Mouse (Mus musculus): ENCODE measurements at regions not wholly inside any gene's neighbourhood (a gene's known extent, or its start where the extent isn't known, plus 50 kb on each side); places are given as distances from the start of the nearest gene placed in this dataset.
"Not testable (repeated sequence)": the region's sequence is repeated elsewhere in the genome, so short reads cannot be mapped to it uniquely, and the experiment has no call there.

DNA sequence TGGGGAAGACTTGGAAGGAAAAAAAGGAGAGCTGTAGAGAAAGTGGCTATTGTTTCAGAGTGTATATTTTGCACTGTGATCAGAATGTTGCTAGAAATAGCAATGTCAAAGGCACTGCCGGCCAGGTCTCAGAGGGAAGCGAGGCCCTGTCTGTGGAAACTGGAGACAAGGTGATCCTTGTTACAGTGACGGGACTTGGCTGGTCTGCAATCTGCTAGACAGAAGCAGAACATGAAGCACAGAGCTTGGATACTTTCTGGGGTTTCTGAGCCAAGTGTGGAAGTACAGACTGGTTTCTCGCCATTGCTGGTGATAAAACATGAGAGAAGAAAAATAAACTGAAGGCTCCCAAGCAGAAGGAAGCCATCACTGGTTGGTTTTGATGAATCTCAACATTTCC, 198.3 kb upstream of the Slc7a14 start:
- no peaks in the 10 kb centered on the region for H3K36me3 ChIP-seq (ENCODE audit: control insufficient read depth, insufficient read depth, low read length)
- H3K9ac ChIP-seq (ENCODE audit: low read depth, low read length) = no peak overlapping the region
- no peaks in the 10 kb centered on the region for H3K27me3 ChIP-seq (replicated peaks; ENCODE audit: control insufficient read depth, insufficient read depth, low read length)
- 82% methylated on average over 4 of the region's 4 CpGs for WGBS
- no peaks in the 10 kb centered on the region for H3K9me3 ChIP-seq (ENCODE audit: control insufficient read depth, low read length)
- H3K4me2 ChIP-seq (ENCODE audit: low read length) = no peak overlapping the region
- no peaks in the 10 kb centered on the region for H3K4me1 ChIP-seq (ENCODE audit: control insufficient read depth, insufficient read depth, low read depth, low read length)
- H3K4me3 ChIP-seq (ENCODE audit: low read length) = no peak overlapping the region
- ATAC-seq = no peak
- no peak overlapping the region for H3K27ac ChIP-seq (ENCODE audit: low read depth, low read length)

DNA sequence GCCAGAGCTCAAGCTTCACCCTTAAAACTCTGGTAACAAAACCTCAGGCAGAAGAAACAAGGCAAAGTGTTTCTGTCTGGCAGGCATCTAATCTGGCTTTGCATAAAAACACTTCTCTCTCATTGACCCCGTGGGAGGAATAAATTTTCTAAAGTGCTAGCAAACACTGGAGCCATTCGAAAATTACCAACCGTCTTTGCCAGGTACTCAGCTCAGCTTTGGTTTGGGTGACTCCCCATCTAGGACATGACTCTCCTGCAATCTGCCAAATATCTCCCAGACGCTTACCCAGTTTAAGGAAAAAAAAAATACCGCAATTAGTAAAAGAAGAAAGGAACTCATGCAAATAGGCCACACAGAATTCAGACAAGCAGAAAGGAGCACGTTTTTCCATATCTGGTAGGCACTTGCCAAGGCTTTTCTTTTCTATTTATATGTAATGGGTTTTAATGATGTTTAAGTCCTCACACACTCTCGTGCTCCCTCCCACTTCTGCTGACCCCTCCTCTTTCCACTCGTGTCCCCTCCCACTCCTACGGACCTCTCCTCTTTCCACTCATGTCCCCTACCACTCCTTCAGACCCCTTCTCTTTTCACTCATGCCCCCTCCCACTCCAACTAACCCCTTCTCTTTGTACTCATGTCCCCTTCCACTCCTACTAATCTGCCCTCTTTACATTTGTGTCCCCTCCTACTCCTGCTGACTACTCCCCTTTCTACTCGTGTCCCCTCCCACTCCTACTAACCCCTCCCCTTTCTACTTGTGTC, 189.2 kb upstream of the Slc7a14 start:
- Histone ChIP-seq H3K27me3 (replicated peaks; ENCODE audit: control insufficient read depth, insufficient read depth, low read length) (no peaks in the 10 kb centered on the region), H3K4me2 (ENCODE audit: low read length) (no peak overlapping the region), H3K36me3 (ENCODE audit: control insufficient read depth, insufficient read depth, low read length) (no peaks in the 10 kb centered on the region), H3K9me3 (ENCODE audit: control insufficient read depth, low read length) (no peaks in the 10 kb centered on the region), H3K4me1 (ENCODE audit: control insufficient read depth, insufficient read depth, low read depth, low read length) (no peaks in the 10 kb centered on the region), H3K27ac (ENCODE audit: low read depth, low read length) (no peak overlapping the region), H3K4me3 (ENCODE audit: low read length) (no peak overlapping the region), H3K9ac (ENCODE audit: low read depth, low read length) (no peak overlapping the region)
- WGBS = 75% methylated on average over 10 of the region's 10 CpGs
- no peak for ATAC-seq

DNA sequence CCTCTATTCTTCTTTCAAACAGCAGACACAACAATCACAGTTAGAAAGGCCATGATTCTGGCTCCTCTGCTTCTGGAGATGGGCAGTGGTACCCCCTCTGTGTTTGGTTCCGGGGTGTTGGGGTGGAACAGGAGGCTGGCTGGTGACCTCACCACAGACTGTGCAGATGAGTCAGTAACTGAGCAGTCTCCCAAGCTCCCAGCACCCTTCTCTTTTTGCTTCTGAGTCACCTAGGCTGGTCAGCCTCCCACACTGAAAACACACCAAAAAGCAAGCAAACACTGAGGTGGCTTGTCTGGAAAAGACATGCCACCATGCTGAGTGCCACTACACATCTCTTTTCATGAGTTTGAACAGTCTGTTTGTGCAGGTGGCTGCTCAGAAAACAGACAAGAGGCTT, 185.1 kb upstream of the Slc7a14 start:
- Histone ChIP-seq H3K36me3 (ENCODE audit: control insufficient read depth, insufficient read depth, low read length) (no peaks in the 10 kb centered on the region), H3K4me1 (ENCODE audit: control insufficient read depth, insufficient read depth, low read depth, low read length) (no peaks in the 10 kb centered on the region), H3K9ac (ENCODE audit: low read depth, low read length) (no peak overlapping the region), H3K27me3 (replicated peaks; ENCODE audit: control insufficient read depth, insufficient read depth, low read length) (no peaks in the 10 kb centered on the region), H3K4me2 (ENCODE audit: low read length) (no peak overlapping the region), H3K4me3 (ENCODE audit: low read length) (no peak overlapping the region), H3K27ac (ENCODE audit: low read depth, low read length) (no peak overlapping the region), H3K9me3 (ENCODE audit: control insufficient read depth, low read length) (no peaks in the 10 kb centered on the region)
- WGBS = 88% methylated on average over 1 of the region's 1 CpGs
- ATAC-seq = no peak

DNA sequence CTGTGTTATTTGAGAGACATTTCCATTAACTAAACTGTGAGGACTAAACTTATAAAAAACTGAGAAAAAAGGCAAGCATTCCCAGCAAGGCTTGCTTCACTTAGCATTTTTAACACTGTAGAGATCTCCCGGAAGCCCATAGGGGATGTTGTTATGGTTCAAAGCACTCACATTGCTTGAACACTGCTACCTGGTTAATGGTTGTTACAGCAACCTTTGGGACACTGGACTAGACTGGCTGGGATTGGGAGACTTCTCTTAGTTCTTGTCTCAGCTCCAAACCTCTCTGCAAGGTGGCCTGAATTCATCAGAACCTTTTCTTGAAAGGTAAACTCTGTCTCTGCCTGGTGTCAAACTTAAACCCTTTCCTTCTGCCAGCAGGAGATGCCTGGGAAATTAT, 184.5 kb upstream of the Slc7a14 start:
- Histone ChIP-seq H3K4me3 (ENCODE audit: low read length) (no peak overlapping the region), H3K36me3 (ENCODE audit: control insufficient read depth, insufficient read depth, low read length) (no peaks in the 10 kb centered on the region), H3K4me2 (ENCODE audit: low read length) (no peak overlapping the region), H3K9me3 (ENCODE audit: control insufficient read depth, low read length) (no peaks in the 10 kb centered on the region), H3K9ac (ENCODE audit: low read depth, low read length) (no peak overlapping the region), H3K27me3 (replicated peaks; ENCODE audit: control insufficient read depth, insufficient read depth, low read length) (no peaks in the 10 kb centered on the region), H3K4me1 (ENCODE audit: control insufficient read depth, insufficient read depth, low read depth, low read length) (no peaks in the 10 kb centered on the region), H3K27ac (ENCODE audit: low read depth, low read length) (no peak overlapping the region)
- no peak for ATAC-seq
- 96% methylated on average over 1 of the region's 1 CpGs for WGBS

DNA sequence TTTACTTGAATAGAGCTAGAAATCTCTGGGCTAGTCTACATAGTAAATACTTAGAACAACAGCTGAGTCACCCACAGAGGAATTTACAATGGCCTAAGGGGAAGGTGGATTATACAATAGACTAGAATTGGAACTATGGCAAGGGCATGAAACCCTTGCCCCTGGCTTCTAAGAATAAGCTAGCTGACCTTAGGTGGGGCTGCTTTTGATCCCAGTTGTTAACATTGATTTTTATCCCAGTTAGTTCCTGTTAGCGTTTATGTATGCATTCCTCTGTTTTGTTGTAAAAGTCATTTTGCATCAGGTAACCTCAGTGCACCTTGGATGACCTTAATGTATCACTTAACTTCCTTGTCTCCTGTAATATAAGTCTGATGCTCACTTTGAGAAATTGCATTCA, 181.6 kb upstream of the Slc7a14 start:
- not testable (repeated sequence) for H3K27ac ChIP-seq (ENCODE audit: low read depth, low read length); H3K4me2 ChIP-seq (ENCODE audit: low read length); H3K9me3 ChIP-seq (ENCODE audit: control insufficient read depth, low read length); H3K27me3 ChIP-seq (replicated peaks; ENCODE audit: control insufficient read depth, insufficient read depth, low read length); H3K4me1 ChIP-seq (ENCODE audit: control insufficient read depth, insufficient read depth, low read depth, low read length); ATAC-seq; H3K36me3 ChIP-seq (ENCODE audit: control insufficient read depth, insufficient read depth, low read length); H3K9ac ChIP-seq (ENCODE audit: low read depth, low read length); H3K4me3 ChIP-seq (ENCODE audit: low read length)
- WGBS = 100% methylated on average over 1 of the region's 1 CpGs

DNA sequence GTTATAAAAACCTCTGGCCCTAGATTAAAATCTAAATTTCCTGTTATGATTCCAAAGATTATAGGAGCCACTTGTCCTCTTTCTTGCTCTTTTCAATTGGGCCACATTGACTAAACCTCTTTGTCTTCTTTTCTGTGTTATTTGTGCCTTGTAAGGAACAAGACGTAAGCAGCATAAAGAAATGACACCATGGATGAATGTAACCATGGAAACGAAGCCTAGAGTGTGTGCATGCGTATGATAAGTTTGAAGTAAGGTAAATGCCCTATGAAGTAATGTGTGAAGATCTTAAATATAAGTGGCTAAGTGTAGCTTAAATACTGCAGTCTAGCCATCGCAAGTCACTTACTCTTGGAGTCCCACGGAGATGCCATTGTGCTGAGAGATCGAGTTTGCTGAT, 177.4 kb upstream of the Slc7a14 start:
- H3K4me3 ChIP-seq (ENCODE audit: low read length) = no peak overlapping the region
- no peaks in the 10 kb centered on the region for H3K9me3 ChIP-seq (ENCODE audit: control insufficient read depth, low read length)
- no peaks in the 10 kb centered on the region for H3K27me3 ChIP-seq (replicated peaks; ENCODE audit: control insufficient read depth, insufficient read depth, low read length)
- H3K36me3 ChIP-seq (ENCODE audit: control insufficient read depth, insufficient read depth, low read length) = no peaks in the 10 kb centered on the region
- no peak overlapping the region for H3K9ac ChIP-seq (ENCODE audit: low read depth, low read length)
- 77% methylated on average over 6 of the region's 6 CpGs for WGBS
- no peaks in the 10 kb centered on the region for H3K4me1 ChIP-seq (ENCODE audit: control insufficient read depth, insufficient read depth, low read depth, low read length)
- no peak overlapping the region for H3K4me2 ChIP-seq (ENCODE audit: low read length)
- no peak for ATAC-seq
- no peak overlapping the region for H3K27ac ChIP-seq (ENCODE audit: low read depth, low read length)

DNA sequence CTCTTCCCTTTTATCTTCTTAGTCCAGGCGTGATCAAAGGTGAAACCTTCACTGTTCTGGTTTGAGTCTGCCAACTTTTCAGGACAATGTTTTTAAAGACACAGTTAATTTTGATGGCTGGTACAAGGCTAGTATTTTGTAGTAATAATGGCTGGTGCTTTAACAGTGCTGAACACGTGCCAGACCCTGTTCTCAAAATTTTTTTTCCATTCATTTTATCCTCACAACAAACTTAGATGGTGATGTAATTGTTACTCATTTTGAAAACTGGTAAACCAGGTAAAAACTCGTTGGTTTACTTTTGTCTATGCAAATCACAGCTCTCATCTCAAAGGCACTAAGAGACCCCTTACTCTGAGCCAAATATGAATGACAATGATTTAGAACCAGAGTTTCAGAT, 171.8 kb upstream of the Slc7a14 start:
- Histone ChIP-seq H3K27ac (ENCODE audit: low read depth, low read length) (no peak overlapping the region), H3K9me3 (ENCODE audit: control insufficient read depth, low read length) (no peaks in the 10 kb centered on the region), H3K9ac (ENCODE audit: low read depth, low read length) (no peak overlapping the region), H3K4me2 (ENCODE audit: low read length) (no peak overlapping the region), H3K36me3 (ENCODE audit: control insufficient read depth, insufficient read depth, low read length) (no peaks in the 10 kb centered on the region), H3K27me3 (replicated peaks; ENCODE audit: control insufficient read depth, insufficient read depth, low read length) (no peaks in the 10 kb centered on the region), H3K4me3 (ENCODE audit: low read length) (no peak overlapping the region), H3K4me1 (ENCODE audit: control insufficient read depth, insufficient read depth, low read depth, low read length) (no peaks in the 10 kb centered on the region)
- WGBS = 69% methylated on average over 3 of the region's 3 CpGs
- no peak for ATAC-seq

DNA sequence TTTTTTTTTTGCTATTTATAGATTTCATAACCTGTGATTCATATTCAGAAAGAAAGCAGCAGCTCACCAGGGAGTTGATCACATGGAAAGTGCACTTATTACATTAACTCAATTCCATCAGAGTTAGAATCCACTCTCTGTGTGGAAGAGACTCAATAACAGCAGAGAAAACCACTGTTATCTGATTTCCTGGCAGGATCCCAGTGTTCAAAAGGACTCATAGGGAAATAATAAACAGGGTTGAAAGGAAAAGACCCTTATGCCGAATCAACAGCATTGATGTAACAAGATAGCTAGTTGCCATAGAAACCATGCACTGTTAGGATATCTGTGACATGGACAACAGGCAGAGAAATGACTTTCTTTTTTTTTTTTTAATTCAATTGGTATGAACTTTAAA, 157.7 kb upstream of the Slc7a14 start:
- ATAC-seq = peak; percentile 77; the same call in 1 of the 2 replicates
- no peaks in the 10 kb centered on the region for H3K36me3 ChIP-seq (ENCODE audit: control insufficient read depth, insufficient read depth, low read length)
- H3K4me2 ChIP-seq (ENCODE audit: low read length) = no peak overlapping the region
- 13% methylated on average over 1 of the region's 1 CpGs for WGBS
- no peaks in the 10 kb centered on the region; the same call in 1 of the 2 replicates for H3K4me1 ChIP-seq (ENCODE audit: control insufficient read depth, insufficient read depth, low read depth, low read length)
- H3K27ac ChIP-seq (ENCODE audit: low read depth, low read length) = no peak overlapping the region
- H3K9ac ChIP-seq (ENCODE audit: low read depth, low read length) = no peak overlapping the region
- no peaks in the 10 kb centered on the region for H3K9me3 ChIP-seq (ENCODE audit: control insufficient read depth, low read length)
- no peak overlapping the region for H3K4me3 ChIP-seq (ENCODE audit: low read length)
- H3K27me3 ChIP-seq (replicated peaks; ENCODE audit: control insufficient read depth, insufficient read depth, low read length) = no peaks in the 10 kb centered on the region

DNA sequence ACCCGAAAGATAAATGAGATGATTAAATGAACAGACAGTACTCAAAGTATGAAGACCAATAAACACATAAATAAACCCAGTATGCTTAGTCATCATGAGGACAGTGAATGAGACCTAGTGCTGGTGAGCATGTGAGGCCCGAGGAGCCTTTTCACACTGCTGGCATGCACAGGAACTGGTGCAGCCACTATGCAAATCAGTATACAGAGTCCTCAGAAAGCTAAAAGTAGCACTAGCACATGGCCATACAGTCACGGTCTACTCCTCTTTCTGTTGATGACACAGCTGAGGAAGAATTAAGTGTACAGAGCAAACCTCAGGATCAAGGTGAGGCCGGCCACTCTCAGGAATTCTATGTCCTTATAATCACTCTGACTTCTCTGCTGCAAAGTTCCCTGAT, 154.1 kb upstream of the Slc7a14 start:
- Histone ChIP-seq H3K9ac (ENCODE audit: low read depth, low read length) (no peak overlapping the region), H3K4me2 (ENCODE audit: low read length) (no peak overlapping the region), H3K36me3 (ENCODE audit: control insufficient read depth, insufficient read depth, low read length) (no peaks in the 10 kb centered on the region), H3K27ac (ENCODE audit: low read depth, low read length) (no peak overlapping the region), H3K4me3 (ENCODE audit: low read length) (no peak overlapping the region), H3K9me3 (ENCODE audit: control insufficient read depth, low read length) (no peaks in the 10 kb centered on the region), H3K27me3 (replicated peaks; ENCODE audit: control insufficient read depth, insufficient read depth, low read length) (no peaks in the 10 kb centered on the region), H3K4me1 (ENCODE audit: control insufficient read depth, insufficient read depth, low read depth, low read length) (no peaks in the 10 kb centered on the region; the same call in 1 of the 2 replicates)
- no peak for ATAC-seq
- WGBS = 92% methylated on average over 4 of the region's 4 CpGs
